Mouse (Mus musculus) embryonic fibroblast, embryonic 13.5 days (primary cell): ENCODE data around the gene Fam71a. TPM values are rescaled to one million over a fixed set of nuclear protein-coding genes. Genes with fewer than 3 reads are reported as not detected.

Experiments used
- H3K27ac ChIP-seq: 2 replicates; pipeline ENCODE4 v1.5.1; 2012; ENCODE audit warnings: low read length, control low read depth, inconsistent platforms; ENCODE audit not compliant: insufficient read depth
- H3K4me1 ChIP-seq: 2 replicates; pipeline ENCODE4 v1.6.1; 2011; ENCODE audit warnings: low read length; ENCODE audit not compliant: control insufficient read depth, insufficient read depth
- H3K4me3 ChIP-seq: 2 replicates; pipeline ENCODE4 v1.5.1; 2011; ENCODE audit warnings: mild to moderate bottlenecking, control low read depth, low read length; ENCODE audit not compliant: insufficient read depth
- CTCF ChIP-seq: IDR thresholded peaks from 2 replicates; pipeline ENCODE4 v1.5.1; 2011; ENCODE audit warnings: mild to moderate bottlenecking, control low read depth, low read length, moderate library complexity, borderline replicate concordance; ENCODE audit not compliant: insufficient read depth
- POLR2A ChIP-seq: IDR thresholded peaks from 2 replicates; pipeline ENCODE4 v1.6.1; 2011; ENCODE audit warnings: low read depth, mild to moderate bottlenecking, control low read depth, low read length, moderate library complexity
- polyA plus RNA-seq: library from polyadenylated mRNA; stranded (reverse); fragments of >200 nt; gene quantifications from 2 replicates; pipeline ENCODE4 v1.2.4, GENCODE M21; 2011; ENCODE audit warnings: low read depth; ENCODE audit not compliant: missing spikeins, insufficient read length

The Fam71a gene
- polyA plus RNA-seq: not detected in 2 replicates

GRCm38 (mm10) chr1:191164717-191165116 is at the start of gene Fam71a:
TSS of gene Fam71a (minus strand) at chr1:191164817.
- TF ChIP-seq CTCF (no peak), POLR2A (no peak)
- Histone ChIP-seq H3K4me1 (no peaks in the 10 kb centered on the region), H3K27ac (no peak within 1 kb of the TSS), H3K4me3 (no peak within 1 kb of the TSS)

GRCm38 (mm10) chr1:191211096-191211495 is 46.5 kb upstream of the Fam71a start:
- no peaks in the 10 kb centered on the region for H3K4me1 ChIP-seq
- H3K4me3 ChIP-seq: no peak overlapping the region
- TF ChIP-seq CTCF (no peak), POLR2A (no peak)
- no peak overlapping the region for H3K27ac ChIP-seq

GRCm38 (mm10) chr1:191205791-191206190 is 41.2 kb upstream of the Fam71a start:
- Histone ChIP-seq H3K27ac (no peak overlapping the region), H3K4me1 (no peaks in the 10 kb centered on the region), H3K4me3 (no peak overlapping the region)
- TF ChIP-seq CTCF (no peak), POLR2A (no peak)

GRCm38 (mm10) chr1:191204876-191205275 is 40.3 kb upstream of the Fam71a start:
- no peak for TF ChIP-seq POLR2A
- no peak for TF ChIP-seq CTCF
- H3K27ac ChIP-seq: no peak overlapping the region
- H3K4me3 ChIP-seq: no peak overlapping the region
- H3K4me1 ChIP-seq: no peaks in the 10 kb centered on the region

GRCm38 (mm10) chr1:191203496-191203895 is 38.9 kb upstream of the Fam71a start:
- Histone ChIP-seq H3K4me3 (no peak overlapping the region), H3K27ac (no peak overlapping the region), H3K4me1 (no peaks in the 10 kb centered on the region)
- TF ChIP-seq POLR2A (no peak), CTCF (no peak)

- H3K4me3 ChIP-seq: no peak overlapping the region
- no peak for TF ChIP-seq POLR2A
These were observed 37.8 kb upstream of the Fam71a start for GRCm38 (mm10) chr1:191202208-191202952.

GRCm38 (mm10) chr1:191200816-191201602 is 36.4 kb upstream of the Fam71a start:
- no peaks in the 10 kb centered on the region for H3K4me1 ChIP-seq
- H3K27ac ChIP-seq: no peak overlapping the region
- no peak for TF ChIP-seq POLR2A
- no peak for TF ChIP-seq CTCF
- H3K4me3 ChIP-seq: no peak overlapping the region

More at GRCm38 (mm10) chr1:191202208-191202952, 37.8 kb upstream of the Fam71a start:
- Histone ChIP-seq H3K27ac (no peak overlapping the region), H3K4me1 (no peaks in the 10 kb centered on the region)

GRCm38 (mm10) chr1:191197916-191198315 is 33.3 kb upstream of the Fam71a start:
- no peaks in the 10 kb centered on the region for H3K4me1 ChIP-seq
- TF ChIP-seq CTCF: no peak
- no peak for TF ChIP-seq POLR2A
- no peak overlapping the region for H3K4me3 ChIP-seq
- no peak overlapping the region for H3K27ac ChIP-seq

- no peak for TF ChIP-seq CTCF
- no peak for TF ChIP-seq POLR2A
- Histone ChIP-seq H3K4me3 (no peak overlapping the region), H3K27ac (no peak overlapping the region), H3K4me1 (no peaks in the 10 kb centered on the region)
These were observed 31.4 kb upstream of the Fam71a start for GRCm38 (mm10) chr1:191196016-191196415.
